8 mouse cellular contexts compared by ENCODE assay signal in the genomic region with DNA sequence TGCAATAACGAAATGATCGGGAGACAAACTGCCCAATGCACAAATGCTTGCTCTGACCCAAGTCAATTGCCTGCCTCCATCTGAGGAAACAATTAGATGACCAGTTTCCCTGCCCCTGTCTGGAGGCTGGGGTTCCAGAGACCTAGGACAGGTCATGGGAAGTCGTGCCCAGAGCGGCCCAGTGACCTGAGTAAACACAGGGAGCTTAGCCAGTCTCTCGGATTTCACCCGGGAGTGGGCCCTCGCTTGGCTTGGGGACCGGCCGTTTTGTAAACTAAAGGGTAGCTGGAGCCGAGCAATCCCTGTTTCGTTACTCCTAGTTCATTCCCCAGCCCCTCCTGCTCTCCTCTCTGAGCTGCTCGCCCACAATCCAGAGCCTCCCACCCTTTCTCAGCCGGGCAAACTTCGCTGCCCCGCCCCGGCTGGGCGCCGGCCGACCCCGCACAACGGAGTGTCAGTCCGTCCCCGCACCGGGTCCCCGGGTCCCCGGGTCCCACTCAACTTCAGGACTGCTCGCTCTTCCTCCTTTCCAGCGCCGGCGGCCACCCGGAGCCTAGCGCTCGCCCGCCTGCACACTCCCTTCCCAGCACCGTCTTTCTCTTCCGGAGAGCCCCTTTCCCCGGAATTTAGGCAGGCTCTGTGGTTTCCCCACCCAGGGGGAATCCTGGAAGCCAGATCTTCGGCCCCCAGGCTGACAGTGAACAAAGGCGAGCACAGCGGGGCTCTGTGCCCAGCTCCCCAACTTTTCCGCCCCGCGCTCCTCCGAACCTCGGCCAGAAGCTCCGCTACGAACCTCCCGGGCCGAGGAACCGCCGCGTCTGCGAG. TPM values are rescaled to one million over a fixed set of nuclear protein-coding genes. Genes with fewer than 3 reads are reported as not detected.
DNase-seq lines count a peak whose midpoint lies in the region; ATAC-seq and TF ChIP-seq lines count a peak whose summit lies in the region.

No protein-coding gene starts in this region.

- no peak for TF ChIP-seq CTCF in thymus, adult 2 months (IDR thresholded peaks at IDR 0.05; ENCODE audit: borderline replicate concordance, control insufficient read depth, extremely low read depth, insufficient read depth, low read length, poor library complexity)
- TF ChIP-seq CTCF in olfactory bulb, adult 2 months (IDR thresholded peaks at IDR 0.05; ENCODE audit: insufficient read depth, low read depth, low read length), result no peak

- no peaks in the 10 kb centered on the region for H3K9me3 ChIP-seq in embryonic facial prominence, embryonic 10.5 days
- H3K9me3 ChIP-seq in heart, embryonic 16.5 days (replicated peaks; ENCODE audit: control insufficient read depth, low read length), result no peaks in the 10 kb centered on the region
- no peaks in the 10 kb centered on the region for H3K9me3 ChIP-seq in limb, embryonic 11.5 days (ENCODE audit: control insufficient read depth, low read length)

- H3K4me2 ChIP-seq in heart, embryonic 16.5 days (ENCODE audit: low read depth, low read length), result peak overlapping the region; percentile 91
- peak overlapping the region; percentile 82 for H3K4me2 ChIP-seq in limb, embryonic 11.5 days (ENCODE audit: low read depth, severe bottlenecking)

- H3K9ac ChIP-seq in heart, embryonic 16.5 days (ENCODE audit: low read length), result peak overlapping the region; percentile 70
- peak overlapping the region; percentile 89 for H3K9ac ChIP-seq in limb, embryonic 11.5 days (ENCODE audit: low read length)

- H3K36me3 ChIP-seq in thymus, adult 2 months (ENCODE audit: control insufficient read depth, insufficient read depth, low read length), result no peaks in the 10 kb centered on the region
- peaks cover 36% of the 10 kb centered on the region for H3K36me3 ChIP-seq in embryonic facial prominence, embryonic 10.5 days (replicated peaks)
- no peaks in the 10 kb centered on the region for H3K36me3 ChIP-seq in heart, embryonic 16.5 days (ENCODE audit: control insufficient read depth, insufficient read depth)
- no peaks in the 10 kb centered on the region for H3K36me3 ChIP-seq in limb, embryonic 11.5 days (ENCODE audit: control insufficient read depth, insufficient read depth, low read length)

- ATAC-seq in heart, embryonic 16.5 days (replicated peaks; ENCODE audit: extremely low read depth, insufficient read depth, low FRiP score), result peak; percentile 65; the same call in 1 of the 2 replicates
- ATAC-seq in limb, embryonic 11.5 days (ENCODE audit: insufficient number of reproducible peaks, low FRiP score, low TSS enrichment, low read depth), result no peak

- no peak for TF ChIP-seq POLR2A in thymus, adult 2 months (IDR thresholded peaks at IDR 0.05; ENCODE audit: control insufficient read depth, extremely low read depth, insufficient read depth, low read length, poor library complexity)
- no peak for TF ChIP-seq POLR2A in olfactory bulb, adult 2 months (IDR thresholded peaks at IDR 0.05; ENCODE audit: insufficient read depth, low read depth, low read length)

- peak overlapping the region; percentile 22 for H3K4me3 ChIP-seq in thymus, adult 2 months (ENCODE audit: control insufficient read depth, insufficient read depth, low read length)
- H3K4me3 ChIP-seq in embryonic facial prominence, embryonic 10.5 days, result peak overlapping the region; percentile 82
- peak overlapping the region; percentile 64 for H3K4me3 ChIP-seq in heart, embryonic 16.5 days (ENCODE audit: low read length)
- peak overlapping the region; percentile 75 for H3K4me3 ChIP-seq in limb, embryonic 11.5 days (ENCODE audit: low read depth, low read length)
- 0 out of 2 replicates have a peak overlapping the region, but pooled peaks have one; percentile 3 for H3K4me3 ChIP-seq in olfactory bulb, adult 2 months (ENCODE audit: insufficient read depth, low read depth, low read length)

- H3K27me3 ChIP-seq in thymus, adult 2 months (ENCODE audit: control insufficient read depth, insufficient read depth, low read length), result peaks cover 46% of the 10 kb centered on the region
- peaks cover 100% of the 10 kb centered on the region for H3K27me3 ChIP-seq in embryonic facial prominence, embryonic 10.5 days (replicated peaks; ENCODE audit: low read depth, poor library complexity, severe bottlenecking)
- peaks cover 66% of the 10 kb centered on the region for H3K27me3 ChIP-seq in heart, embryonic 16.5 days (ENCODE audit: control insufficient read depth, insufficient read depth, low read length)
- peaks cover 43% of the 10 kb centered on the region for H3K27me3 ChIP-seq in limb, embryonic 11.5 days (ENCODE audit: control insufficient read depth, insufficient read depth, low read length)

- 2% methylated on average over 53 of the region's 53 CpGs for WGBS in thymus, adult 2 months
- WGBS in embryonic facial prominence, embryonic 10.5 days, result under 1% methylated on average over 53 of the region's 53 CpGs
- WGBS in heart, embryonic 16.5 days, result 1% methylated on average over 53 of the region's 53 CpGs
- 1% methylated on average over 49 of the region's 53 CpGs for WGBS in limb, embryonic 11.5 days
- WGBS in olfactory bulb, adult 2 months, result 2% methylated on average over 53 of the region's 53 CpGs

- no peak for DNase-seq in thymus, adult 2 months
- no peak for DNase-seq in thymus, postnatal 0 days (ENCODE audit: low spot score)
- peak; percentile 69 for DNase-seq in embryonic facial prominence, embryonic 10.5 days (ENCODE audit: low spot score)
- DNase-seq in limb, embryonic 11.5 days (ENCODE audit: low spot score), result peak; percentile 69
- DNase-seq in spleen, postnatal 14 days (ENCODE audit: low spot score in 2 of 2), result no peak
- no peak for DNase-seq in layer of hippocampus, adult 11-12 months (ENCODE audit: low spot score)

- H3K4me1 ChIP-seq in thymus, adult 2 months (replicated peaks; ENCODE audit: control insufficient read depth, insufficient read depth, low read length), result peaks cover 24% of the 10 kb centered on the region
- H3K4me1 ChIP-seq in embryonic facial prominence, embryonic 10.5 days, result peaks cover 87% of the 10 kb centered on the region
- H3K4me1 ChIP-seq in heart, embryonic 16.5 days (ENCODE audit: control insufficient read depth, insufficient read depth, low read length), result peaks cover 14% of the 10 kb centered on the region
- H3K4me1 ChIP-seq in limb, embryonic 11.5 days (ENCODE audit: control insufficient read depth, insufficient read depth, low read length), result peaks cover 17% of the 10 kb centered on the region
- H3K4me1 ChIP-seq in olfactory bulb, adult 2 months (ENCODE audit: control insufficient read depth, insufficient read depth, low read length), result peaks cover 6% of the 10 kb centered on the region

- no peak overlapping the region for H3K27ac ChIP-seq in thymus, adult 2 months (ENCODE audit: control insufficient read depth, insufficient read depth, low read length)
- H3K27ac ChIP-seq in embryonic facial prominence, embryonic 10.5 days (replicated peaks), result peak overlapping the region; percentile 95
- H3K27ac ChIP-seq in heart, embryonic 16.5 days (ENCODE audit: low read length), result no peak overlapping the region
- peak overlapping the region; percentile 84; the same call in 1 of the 2 replicates for H3K27ac ChIP-seq in limb, embryonic 11.5 days (replicated peaks; ENCODE audit: low read depth, low read length)
- H3K27ac ChIP-seq in olfactory bulb, adult 2 months (ENCODE audit: insufficient read depth, low read depth, low read length), result no peak overlapping the region

RNA-seq across cellular contexts. Expression of a gene that starts 9.3 kb away (rescaled TPM):
- polyA plus RNA-seq in thymus, adult 2 months (2012; rRNA removed), result 11.9 and 13.9 TPM in 2 replicates
- 11.2 and 13.3 TPM in 2 replicates for polyA plus RNA-seq in thymus, postnatal 0 days (2015; fragmentation: Nextera tagmentation; extraction: Ambion mirVana)
- 38.4 and 45.4 TPM in 2 replicates for polyA plus RNA-seq in embryonic facial prominence, embryonic 10.5 days (2016; fragmentation: Nextera tagmentation; extraction: Ambion mirVana)
- 2.1 and 4.5 TPM in 2 replicates for polyA plus RNA-seq in heart, embryonic 16.5 days (2015; fragmentation: Nextera tagmentation; extraction: Ambion mirVana)
- 58.5 and 66.4 TPM in 2 replicates for polyA plus RNA-seq in limb, embryonic 11.5 days (2014; fragmentation: Nextera tagmentation; extraction: Ambion mirVana)
- polyA plus RNA-seq in olfactory bulb, adult 2 months (2012; ENCODE audit: insufficient read depth, insufficient read length, low replicate concordance, missing spikeins), result not detected in 2 replicates

Comparison
In these comparisons a context has a peak if more than half of its experiments do, and no peak if none do; other contexts are left out.
1. DNase-seq: peak in embryonic facial prominence, embryonic 10.5 days (single experiment) and limb, embryonic 11.5 days (single experiment); none in thymus, adult 2 months (single experiment), thymus, postnatal 0 days (single experiment), spleen, postnatal 14 days (0 of 2) and layer of hippocampus, adult 11-12 months (single experiment).
2. H3K27ac ChIP-seq: peak in embryonic facial prominence, embryonic 10.5 days (single experiment) and limb, embryonic 11.5 days (single experiment); none in thymus, adult 2 months (single experiment), heart, embryonic 16.5 days (single experiment) and olfactory bulb, adult 2 months (single experiment).
3. H3K4me3 ChIP-seq: peak in every context shown above with its lines; median percentile 82 in embryonic facial prominence, embryonic 10.5 days; 75 in limb, embryonic 11.5 days; 64 in heart, embryonic 16.5 days; 22 in thymus, adult 2 months; 3 in olfactory bulb, adult 2 months.